Mouse (Mus musculus) v-Abl transformed pro-B cells (cell line): ENCODE results near the gene Ubash3a.

Experiments
- in situ Hi-C, 2 experiments: fragments of 400-800 bp; cut with MboI; formaldehyde crosslinking; loops; one replicate each; pipeline ENCODE4 v1.15.1; 2025; ENCODE audit not compliant: unreplicated experiment in 2 of 2

Gene Ubash3a

DNA sequence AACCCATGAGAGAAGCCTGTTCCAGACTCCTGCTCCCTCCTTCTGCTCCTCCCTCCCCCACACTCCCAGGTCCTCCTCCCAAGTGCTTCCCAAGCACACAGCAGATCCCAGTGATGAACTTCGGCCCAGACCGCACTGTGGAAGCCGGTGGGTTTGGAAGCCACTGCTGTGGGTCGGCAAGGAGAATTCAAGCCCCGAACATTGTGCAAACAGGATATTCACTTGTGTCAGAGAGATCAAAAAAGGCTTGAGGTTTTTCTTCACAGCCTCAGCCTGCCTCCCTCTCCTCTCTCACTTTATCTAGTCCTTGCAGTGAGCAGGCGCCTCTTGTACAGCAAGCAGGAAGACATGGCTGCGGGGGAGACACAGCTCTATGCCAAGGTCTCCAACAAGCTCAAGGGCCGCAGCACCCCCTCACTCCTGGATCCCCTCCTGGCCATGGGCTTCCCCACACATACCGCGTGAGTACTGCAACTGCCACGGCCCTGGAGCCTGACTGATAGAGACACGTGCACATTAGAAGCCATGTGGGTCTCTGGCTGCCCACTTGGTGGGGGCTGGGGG, at the start of gene Ubash3a:
TSS of gene Ubash3a (plus strand) at position 103 of the 564 bp plus-strand sequence.
- in situ Hi-C loops, result no loop called here

DNA sequence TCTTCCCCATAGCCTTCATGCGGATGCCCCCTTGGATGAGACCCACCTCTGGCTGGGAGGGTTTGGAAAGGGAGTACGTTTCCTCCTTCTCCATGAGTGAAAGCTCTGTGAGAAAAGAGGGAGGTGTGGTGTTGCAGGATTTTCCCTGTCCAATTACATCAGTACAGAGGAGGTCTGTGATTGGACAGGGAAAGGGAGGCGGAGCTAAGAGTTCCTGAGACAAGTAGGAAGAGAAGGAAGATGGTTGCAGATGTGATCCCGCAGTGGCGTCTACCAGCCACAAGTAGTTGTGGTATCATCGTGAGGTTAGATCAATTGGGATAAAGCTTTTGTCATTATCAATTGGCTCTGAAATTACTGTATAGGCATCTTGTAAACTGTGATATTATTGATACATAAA, 49.8 kb upstream of the Ubash3a start:
- in situ Hi-C loops, result no loop called here

DNA sequence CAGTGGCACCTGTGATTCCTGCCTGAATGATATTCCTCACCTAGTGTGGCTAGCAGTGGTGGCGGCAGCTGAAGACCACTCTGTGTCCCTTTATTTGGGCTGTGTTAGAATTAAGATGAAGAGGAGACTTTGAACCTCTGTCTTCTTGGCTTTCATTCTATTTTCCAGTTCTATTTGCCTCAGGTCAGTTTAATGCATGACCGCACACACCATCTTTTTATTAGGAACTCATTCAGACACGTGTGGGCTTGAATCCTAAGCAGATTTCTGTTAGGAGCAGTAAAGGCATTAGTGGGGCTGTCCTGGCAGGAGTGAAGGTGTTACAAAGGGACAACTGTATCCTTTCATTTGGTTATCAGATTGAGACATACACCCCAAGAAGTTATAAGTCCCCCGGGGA, 47.4 kb upstream of the Ubash3a start:
- in situ Hi-C loops, result no loop called here

DNA sequence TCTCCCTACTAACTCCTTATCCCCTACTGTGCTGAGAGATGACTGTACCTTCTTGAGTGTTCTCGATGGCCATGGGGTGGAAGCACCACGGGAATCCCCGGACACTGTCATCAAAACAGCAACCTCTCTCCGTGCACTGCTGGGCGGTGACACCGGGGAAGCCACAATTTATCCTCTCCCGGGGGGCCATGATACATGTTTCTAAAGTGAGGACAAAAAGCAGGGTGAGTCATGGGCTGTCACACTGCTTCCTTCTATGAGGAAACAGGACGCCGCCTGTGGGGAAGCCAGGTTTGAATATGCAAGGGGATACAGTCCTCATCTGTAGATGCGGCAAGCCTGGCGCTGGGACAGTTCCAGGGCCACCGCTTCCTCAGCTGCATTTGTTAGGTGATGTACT, 45.1 kb upstream of the Ubash3a start:
- in situ Hi-C loops, result no loop called here

DNA sequence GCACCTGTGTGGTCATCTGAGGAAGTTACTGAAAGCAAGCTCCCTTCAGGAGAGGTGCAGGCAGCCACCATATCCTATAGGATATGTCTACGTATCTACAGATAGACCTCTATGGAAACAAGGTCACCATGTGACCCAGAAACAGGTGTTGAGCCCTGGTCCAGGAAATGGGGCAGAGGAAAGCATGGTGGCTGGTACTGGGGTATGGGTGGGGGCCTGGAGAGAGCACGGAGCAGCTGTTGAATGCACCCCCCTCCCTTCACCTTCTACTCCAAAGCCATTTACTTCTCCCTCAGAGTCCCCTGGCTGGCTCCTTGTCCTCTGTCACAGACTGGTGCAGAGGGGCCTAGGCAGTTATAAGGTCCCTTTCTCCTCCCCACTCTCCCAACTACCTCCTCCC, 43.9 kb upstream of the Ubash3a start:
- in situ Hi-C loops, result no loop called here

DNA sequence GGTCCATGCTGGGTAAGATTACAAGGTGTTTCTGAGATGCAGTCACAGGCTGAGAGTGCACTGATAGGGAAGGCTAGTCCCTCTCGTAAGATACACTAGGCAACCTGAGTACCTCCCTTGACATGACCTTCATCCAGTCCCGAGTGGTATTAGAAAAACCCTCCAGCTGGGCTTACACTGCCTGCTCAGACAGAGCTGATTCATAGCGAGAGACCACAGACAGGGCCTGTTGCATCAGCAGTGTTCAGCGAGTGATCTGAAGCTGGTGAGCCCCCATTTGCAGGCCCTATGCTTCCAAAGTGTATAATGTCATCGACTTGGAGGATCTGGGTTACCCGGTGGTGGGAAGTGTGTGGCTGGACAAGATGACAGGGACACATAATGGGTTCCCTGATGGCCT, 42.5 kb upstream of the Ubash3a start, which contains the start of gene Tff1:
TSS of gene Tff1 (minus strand) at position 151 of the 400 bp plus-strand sequence.
- in situ Hi-C loops, result no loop called here

DNA sequence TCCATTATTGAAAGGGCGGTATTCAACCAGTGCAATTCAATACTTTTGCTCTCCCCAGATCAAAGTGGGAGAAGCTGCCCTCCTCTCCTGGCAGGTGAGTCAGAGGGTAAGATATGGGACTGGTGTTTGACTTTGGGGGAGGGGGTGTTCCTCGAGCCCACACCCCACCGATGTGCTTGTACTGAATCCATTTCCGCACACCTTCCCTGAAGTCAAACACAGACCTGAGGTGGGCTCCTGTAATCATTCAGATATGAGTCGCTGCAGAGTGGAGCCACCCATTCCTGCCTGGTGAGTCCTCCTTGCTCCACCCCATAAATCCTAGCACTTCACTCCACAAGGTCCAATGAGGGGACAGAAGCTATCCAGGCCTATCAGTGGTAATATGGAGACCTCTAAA, 37.9 kb upstream of the Ubash3a start:
- in situ Hi-C loops, result no loop called here

DNA sequence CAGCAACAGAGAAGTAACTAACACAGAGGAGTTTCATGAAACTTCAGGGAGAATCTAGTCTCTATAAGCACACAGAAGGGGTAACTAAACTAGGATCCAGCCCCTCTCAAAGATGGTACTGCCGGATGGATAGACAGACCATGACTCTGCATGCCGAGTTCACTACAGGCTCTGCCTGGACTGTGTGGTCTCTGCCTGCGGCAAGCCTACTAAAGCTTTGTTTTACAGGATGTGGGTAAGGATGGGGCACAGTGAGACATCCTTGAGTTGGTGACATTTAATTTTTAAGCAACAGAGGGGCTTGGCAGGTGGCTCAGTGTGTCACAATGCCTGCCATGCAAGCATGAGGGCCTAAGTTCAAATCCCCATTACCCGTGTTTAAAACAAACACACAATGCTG, 31.4 kb upstream of the Ubash3a start:
- in situ Hi-C loops, result no loop called here

DNA sequence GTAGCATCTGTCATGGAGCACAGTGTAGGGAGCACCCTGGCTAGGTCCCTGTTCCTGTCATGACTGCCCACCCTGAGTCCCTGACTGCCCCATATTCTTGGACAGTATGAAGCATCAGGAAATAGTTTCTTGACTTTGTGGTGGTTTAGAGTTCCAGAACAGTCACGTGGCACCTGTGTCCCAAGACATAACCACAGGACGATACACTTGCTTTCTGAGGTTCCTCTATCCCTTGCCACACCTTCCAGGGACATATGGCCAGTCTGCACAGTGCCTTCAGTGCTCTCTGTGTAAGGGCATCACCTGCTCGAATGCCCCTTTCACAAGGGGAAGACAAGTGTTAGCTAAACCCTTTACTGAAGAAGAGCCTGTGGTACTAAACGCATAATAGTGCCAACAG, 26.2 kb upstream of the Ubash3a start:
- in situ Hi-C loops, result loop anchor here (5.0 kb wide), 1 partner anchor 39 kb away; the partner anchor contains the start of gene Tff2 (in 2 of the 2)

DNA sequence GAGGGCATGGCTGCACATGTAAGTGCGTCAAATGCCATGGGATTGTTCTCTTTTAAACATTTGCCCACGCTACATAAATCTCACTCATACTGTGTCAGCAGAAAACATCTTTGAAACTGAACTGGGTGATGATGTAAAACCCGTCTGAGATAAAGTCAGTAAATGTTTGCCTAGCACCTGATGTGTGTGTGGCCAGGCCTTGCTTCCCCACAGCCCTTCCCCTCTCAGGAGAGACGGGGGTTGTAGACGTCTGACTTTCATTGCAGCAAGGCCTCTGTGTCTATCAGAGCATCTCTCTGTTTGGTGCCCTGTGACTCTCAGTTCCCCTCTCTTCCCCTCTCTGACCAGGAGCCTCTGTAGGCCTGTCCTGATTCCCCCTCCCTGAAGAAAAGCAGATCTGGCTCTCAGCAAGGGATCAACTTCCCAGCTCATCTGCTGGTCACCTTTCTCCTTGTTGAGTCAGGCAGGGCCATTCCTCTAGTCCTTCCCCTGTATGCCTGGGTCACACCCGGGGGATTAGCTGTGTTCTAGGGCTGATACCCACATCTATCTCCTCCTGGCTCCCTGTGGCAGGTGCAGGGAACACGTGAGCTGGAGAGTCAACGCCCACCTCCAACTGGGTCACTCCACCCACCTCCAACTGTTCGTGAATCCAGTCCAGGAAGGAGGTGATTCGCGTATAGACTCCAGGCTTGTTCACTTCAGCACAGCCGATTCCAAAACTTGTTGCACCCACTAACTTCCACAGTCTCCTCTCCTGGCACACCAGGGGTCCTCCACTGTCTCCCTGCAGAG, 24.3 kb upstream of the Ubash3a start:
- in situ Hi-C loops, result loop anchor here (5.0 kb wide), 1 partner anchor 41 kb away; the partner anchor contains the start of gene Tff2 (in 2 of the 2)

DNA sequence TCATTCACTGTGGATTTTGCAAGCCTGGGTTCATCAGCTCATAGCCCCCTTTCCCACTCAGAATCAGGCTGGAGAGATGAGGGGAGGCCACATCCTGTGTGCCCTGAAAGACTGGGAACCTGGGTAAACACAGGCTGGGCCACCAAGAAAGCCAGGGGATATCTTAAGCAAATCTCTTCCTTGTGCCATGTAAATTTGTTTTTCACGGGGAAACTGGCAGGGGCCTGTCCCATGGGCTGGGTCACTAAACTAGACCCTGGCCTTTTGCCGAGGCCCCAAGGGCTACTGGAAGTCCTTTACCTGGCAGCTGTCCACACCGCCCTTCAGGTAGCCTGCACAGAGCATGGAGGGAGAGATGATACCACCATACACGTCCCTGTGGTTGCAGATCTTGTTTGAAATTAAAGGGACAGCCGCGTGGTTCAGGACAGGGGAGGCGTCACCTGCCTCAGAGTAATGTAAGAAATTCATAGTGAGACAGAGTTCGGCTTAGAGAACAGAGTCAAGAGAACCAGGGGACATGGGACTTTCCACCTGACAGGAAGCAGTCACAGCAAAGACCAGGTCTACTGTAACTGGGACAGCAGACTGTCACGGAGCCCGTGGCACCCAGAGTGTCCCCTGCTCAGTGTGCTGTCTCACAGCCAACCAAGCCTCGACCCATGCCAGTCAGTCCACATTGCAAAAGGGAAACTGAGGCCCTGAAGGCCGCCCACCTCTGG, 23.2 kb upstream of the Ubash3a start:
- in situ Hi-C loops, result loop anchor here (5.0 kb wide), 1 partner anchor 42 kb away; the partner anchor contains the start of gene Tff2 (in 2 of the 2)

DNA sequence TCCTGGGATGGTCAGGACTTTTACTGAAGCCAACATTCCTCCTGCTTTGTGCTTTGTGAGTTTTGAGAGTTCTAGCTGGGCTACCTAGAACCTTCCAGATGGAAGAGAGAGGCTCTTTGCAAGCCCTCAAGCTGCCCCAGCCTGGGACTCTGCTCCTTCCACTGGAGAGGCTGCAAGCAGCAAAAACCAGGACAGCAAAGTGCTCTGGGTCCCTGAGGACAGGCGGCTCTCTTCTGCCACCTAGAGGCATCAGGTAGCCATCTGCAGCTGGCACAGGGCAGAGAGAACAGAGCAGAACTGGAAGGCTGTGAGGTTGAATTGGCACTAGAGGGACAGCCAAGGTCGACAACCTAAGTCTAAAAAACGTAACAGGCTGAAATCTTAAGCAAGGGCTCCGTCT, 20.3 kb upstream of the Ubash3a start:
- in situ Hi-C loops, result loop anchor here (5.0 kb wide), 2 partner anchors 60 to 170 kb away; no protein-coding TSS in a partner anchor

DNA sequence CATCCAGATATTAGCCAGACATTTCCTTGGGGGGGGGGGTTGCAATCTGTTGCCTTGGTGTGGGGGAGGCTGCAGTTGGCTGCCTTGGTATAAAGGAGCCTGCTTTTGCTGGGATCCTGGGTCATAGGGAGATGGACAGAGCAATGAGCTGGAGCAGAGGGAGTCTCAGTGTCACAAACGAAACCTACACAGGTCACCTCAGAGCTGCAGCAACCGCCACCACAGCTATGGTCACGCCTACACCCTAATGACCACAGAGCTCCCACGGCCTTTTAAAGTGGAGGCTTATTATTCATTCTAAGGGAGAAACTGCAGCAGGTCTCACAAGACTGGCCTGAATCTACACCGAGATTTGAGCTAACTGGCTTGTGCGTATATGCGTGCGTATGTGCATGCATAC, 15.8 kb upstream of the Ubash3a start:
- in situ Hi-C loops, result no loop called here

DNA sequence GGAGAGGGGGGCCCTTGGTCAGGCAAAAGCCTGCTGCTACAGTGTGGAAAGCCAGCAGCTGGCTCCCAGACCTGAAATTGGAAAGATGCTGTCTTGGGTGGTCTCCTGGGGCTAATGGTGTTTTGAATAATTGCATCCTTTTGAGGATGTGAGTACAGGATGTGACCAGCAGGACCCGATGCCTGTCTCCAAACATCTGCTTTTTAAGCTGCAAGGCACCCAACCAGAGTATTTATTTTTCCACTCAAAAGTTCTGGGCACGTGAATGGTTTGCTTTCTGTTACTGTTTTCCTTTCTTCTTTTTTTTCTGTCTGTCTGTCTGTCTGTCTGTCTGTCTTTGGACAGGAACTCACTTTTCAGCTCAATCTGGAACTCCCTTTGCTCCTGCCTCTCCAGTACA, 15.0 kb upstream of the Ubash3a start:
- in situ Hi-C loops, result no loop called here

DNA sequence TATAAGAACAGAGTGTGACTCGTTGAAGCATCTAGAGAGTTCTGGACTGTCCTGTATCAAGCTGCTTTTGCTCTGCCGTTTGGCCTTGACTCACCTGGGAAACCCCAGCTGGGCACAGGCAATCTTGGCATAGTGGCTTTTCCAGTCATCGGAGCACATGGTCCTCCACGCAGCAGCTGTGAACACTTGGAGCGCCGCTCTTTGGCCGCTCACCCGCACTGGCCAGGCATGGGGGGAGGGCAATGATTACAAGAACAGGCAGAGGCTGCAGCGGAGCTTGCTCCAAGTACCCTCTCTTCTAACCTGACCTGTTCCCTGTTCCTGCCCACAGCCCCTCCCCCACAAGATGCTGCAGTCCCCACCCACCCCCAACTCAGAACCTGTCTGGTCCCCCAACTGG, 14.3 kb upstream of the Ubash3a start:
- in situ Hi-C loops, result no loop called here

DNA sequence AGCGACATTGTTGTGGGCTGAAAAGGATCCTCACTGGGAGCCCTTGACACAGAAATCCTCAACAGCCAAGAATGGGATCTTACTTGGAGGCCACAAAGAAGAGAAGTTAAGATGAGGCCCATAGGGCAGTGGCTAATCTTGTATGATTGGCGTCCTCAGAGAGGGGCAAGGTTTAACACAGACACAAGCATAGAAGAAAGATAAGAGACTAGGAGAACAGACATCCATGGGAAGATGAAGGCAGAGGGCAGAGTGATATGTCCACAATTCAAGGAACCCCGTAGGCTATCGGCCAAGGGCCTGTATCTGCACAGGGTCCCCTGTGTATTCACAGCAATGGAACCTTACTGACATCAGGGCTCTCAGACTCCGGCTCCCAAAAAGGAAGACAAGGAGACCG, 12.5 kb upstream of the Ubash3a start:
- in situ Hi-C loops, result loop anchor here in 1 of 2 experiments (5.0 kb wide), 1 partner anchor 52 kb away; no protein-coding TSS in a partner anchor

DNA sequence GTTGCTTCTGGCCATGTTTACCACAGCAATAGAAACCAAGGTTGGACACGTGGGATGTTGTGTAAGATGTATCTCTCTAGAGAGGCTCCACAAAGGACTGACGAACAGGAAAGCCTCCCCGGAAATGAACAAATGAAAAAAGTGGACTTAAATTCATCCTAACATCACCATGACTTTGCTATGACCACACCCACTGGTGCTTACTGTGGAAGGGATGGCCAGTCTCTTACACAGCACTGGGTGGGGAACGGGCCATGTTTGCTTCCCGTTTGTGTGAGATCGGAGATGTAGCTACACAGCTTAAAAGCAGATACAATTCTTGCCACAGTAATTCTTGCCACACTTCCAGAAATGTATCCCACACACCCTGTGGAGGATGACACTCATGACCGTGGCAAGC, 11.4 kb upstream of the Ubash3a start:
- in situ Hi-C loops, result loop anchor here in 1 of 2 experiments (5.0 kb wide), 1 partner anchor 51 kb away; no protein-coding TSS in a partner anchor

DNA sequence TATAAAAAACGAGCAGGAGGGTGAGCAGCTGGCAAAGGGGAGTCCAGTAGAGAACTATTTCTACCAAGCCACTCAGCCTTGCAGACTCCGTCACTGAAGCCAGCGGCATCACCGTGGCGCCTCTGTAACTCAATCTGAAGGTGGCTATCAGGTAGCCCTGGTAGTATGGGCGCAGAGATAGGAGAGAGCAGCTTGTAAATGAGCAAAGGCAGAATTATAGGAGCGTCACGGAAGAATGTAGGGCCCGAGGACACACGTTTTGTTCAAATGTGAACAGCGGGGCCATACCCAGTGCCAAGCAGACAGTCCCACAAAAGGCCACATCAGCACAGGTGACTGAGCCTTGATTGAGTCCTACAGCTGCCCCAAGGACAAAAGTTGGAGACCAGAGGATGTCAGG, 8.8 kb upstream of the Ubash3a start, which contains the start of gene Tmprss3:
TSS of gene Tmprss3 (minus strand) at position 101 of the 400 bp plus-strand sequence.
- in situ Hi-C loops, result loop anchor here in 1 of 2 experiments (5.0 kb wide), 1 partner anchor 48 kb away; no protein-coding TSS in a partner anchor

DNA sequence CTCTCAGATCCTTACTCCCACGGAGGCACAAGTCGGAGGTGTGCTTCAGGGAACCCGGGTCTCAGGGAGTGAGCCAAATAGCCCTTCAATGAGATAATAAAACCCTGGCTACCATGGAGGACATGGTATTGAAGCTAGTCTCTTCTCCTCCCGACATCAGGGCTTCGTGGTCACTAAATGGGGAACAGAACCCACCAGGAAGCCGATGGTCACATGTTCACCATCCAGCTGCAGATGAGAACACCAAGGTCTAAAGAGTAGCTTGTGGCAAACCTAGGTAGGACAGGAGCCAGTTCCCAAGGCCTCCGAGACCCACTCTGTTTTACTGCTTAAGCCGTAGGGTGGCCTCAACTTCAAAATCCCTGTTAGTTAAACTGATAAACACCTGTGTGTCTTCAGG, 981 bp downstream of the Ubash3a start:
- in situ Hi-C loops, result no loop called here

DNA sequence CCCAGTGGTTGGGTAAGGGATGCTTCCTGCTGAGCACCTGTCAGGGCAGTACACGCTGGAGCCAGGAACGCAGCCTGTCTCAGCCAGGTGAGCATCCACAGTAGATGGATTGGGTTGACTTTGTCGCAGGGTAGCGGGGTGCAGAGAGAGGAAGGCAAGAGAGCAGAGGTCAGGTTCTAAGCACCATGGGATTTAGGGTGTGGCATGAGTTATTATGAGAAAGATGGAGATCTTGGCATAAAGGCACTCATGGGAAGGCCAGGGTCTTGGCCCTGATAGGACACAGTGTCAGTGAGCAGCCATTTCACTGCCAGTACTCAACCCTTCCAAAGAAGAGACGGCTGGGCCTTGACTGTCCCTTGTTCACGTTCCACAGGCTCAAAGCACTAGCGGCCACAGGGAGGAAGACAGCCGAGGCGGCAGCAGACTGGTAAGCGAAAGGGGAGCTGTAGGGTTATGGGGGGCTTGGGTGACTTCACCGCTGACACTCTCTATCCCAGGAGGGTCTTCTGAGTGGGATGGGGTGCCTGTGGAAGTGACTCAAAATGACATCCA, 1.8 kb downstream of the Ubash3a start:
- in situ Hi-C loops, result no loop called here

DNA sequence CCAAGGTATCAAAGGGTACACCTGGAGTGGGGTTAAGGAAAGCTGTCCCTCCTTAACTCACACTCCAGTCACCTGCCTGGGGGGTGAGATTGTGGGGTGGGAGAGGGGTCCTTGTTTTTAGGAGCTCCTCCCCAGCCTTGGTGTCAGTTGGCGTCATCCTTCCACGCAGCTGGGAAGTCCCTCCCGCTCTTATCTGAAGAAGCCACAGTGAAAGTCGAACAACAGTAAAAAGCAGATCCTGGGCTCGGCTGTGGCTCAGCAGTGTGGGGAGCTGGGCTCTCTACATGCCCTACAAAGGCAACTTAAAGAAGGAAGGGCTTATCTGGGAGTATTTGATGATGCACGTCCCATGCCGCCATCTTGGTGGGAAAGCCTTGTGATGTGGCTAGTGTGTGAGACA, 2.6 kb downstream of the Ubash3a start:
- in situ Hi-C loops, result no loop called here
